Mouse (Mus musculus): ENCODE measurements around the gene Dab2ip.

DNA sequence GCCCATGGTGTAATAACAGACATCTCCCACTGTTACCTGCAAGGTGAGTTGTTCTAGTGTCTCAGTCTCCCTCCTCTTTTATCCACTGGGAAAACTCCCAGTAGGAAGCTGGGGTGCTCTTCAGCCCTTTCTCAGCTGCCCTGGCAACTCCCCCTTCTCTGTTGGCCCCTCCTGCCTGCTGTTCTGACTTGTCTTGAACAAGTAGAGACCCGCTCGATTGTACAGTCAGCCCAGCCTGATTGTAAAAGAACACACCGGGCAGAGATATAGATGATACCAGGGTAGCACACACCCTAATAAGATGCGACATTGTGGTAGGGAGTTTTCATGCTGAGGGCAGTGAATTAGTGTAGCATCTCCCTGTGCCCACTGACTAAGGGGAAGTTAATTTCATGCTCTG, 111.2 kb downstream of the Dab2ip start:
- TF ChIP-seq CTCF (IDR thresholded peaks at IDR 0.05; ENCODE audit: low read depth, low read length) (no peak), TAL1 (conservative IDR thresholded peaks at IDR 0.05; ENCODE audit: low read depth, low read length) (no peak), GATA1 (IDR thresholded peaks at IDR 0.05; ENCODE audit: borderline replicate concordance, low read length) (no peak)

Data from G1E (cell line).